Mouse (Mus musculus): ENCODE data around the gene Cit. TPM values are rescaled to one million over a fixed set of nuclear protein-coding genes. Genes with fewer than 3 reads are reported as not detected.
A peak's percentile ranks its signal among the peaks of the same experiment; 100 is the strongest.
"Not testable (repeated sequence)": the region's sequence is repeated elsewhere in the genome, so short reads cannot be mapped to it uniquely, and the experiment has no call there.

The Cit gene
- polyA plus RNA-seq, 1 experiment from 2014 or later, result 30.7 TPM

GRCm38 (mm10) chr5:115821910-115822309 is 23.2 kb upstream of the Cit start:
- ATAC-seq (ENCODE audit: insufficient number of reproducible peaks, low FRiP score, low TSS enrichment, low read depth), result no peak
- 94% methylated on average over 7 of the region's 7 CpGs for WGBS

GRCm38 (mm10) chr5:115832754-115833153 is 12.3 kb upstream of the Cit start:
- no peak overlapping the region for H3K4me3 ChIP-seq (ENCODE audit: low read depth, low read length)
- no peaks in the 10 kb centered on the region for H3K36me3 ChIP-seq (ENCODE audit: control insufficient read depth, insufficient read depth, low read length)
- DNase-seq (ENCODE audit: low spot score) (no peak), ATAC-seq (ENCODE audit: insufficient number of reproducible peaks, low FRiP score, low TSS enrichment, low read depth) (no peak)
- H3K27ac ChIP-seq (replicated peaks; ENCODE audit: low read depth, low read length), result no peak overlapping the region
- 91% methylated on average over 2 of the region's 2 CpGs for WGBS
- no peaks in the 10 kb centered on the region for H3K27me3 ChIP-seq (ENCODE audit: control insufficient read depth, insufficient read depth, low read length)
- 0 out of 2 replicates have a peak, but pooled peaks cover 3% of the 10 kb centered on the region for H3K9me3 ChIP-seq (ENCODE audit: control insufficient read depth, low read length)
- H3K4me1 ChIP-seq (ENCODE audit: control insufficient read depth, insufficient read depth, low read length), result no peaks in the 10 kb centered on the region
- no peak overlapping the region for H3K4me2 ChIP-seq (ENCODE audit: low read depth, severe bottlenecking)
- no peak overlapping the region for H3K9ac ChIP-seq (ENCODE audit: low read length)

More at GRCm38 (mm10) chr5:115821910-115822309, 23.2 kb upstream of the Cit start:
- Histone ChIP-seq H3K4me3 (ENCODE audit: low read depth, low read length) (no peak overlapping the region), H3K9me3 (ENCODE audit: control insufficient read depth, low read length) (no peaks in the 10 kb centered on the region), H3K4me1 (ENCODE audit: control insufficient read depth, insufficient read depth, low read length) (no peaks in the 10 kb centered on the region), H3K9ac (ENCODE audit: low read length) (no peak overlapping the region), H3K36me3 (ENCODE audit: control insufficient read depth, insufficient read depth, low read length) (no peaks in the 10 kb centered on the region), H3K27me3 (ENCODE audit: control insufficient read depth, insufficient read depth, low read length) (no peaks in the 10 kb centered on the region), H3K4me2 (ENCODE audit: low read depth, severe bottlenecking) (no peak overlapping the region), H3K27ac (replicated peaks; ENCODE audit: low read depth, low read length) (no peak overlapping the region)
- DNase-seq (ENCODE audit: low spot score), result no peak

GRCm38 (mm10) chr5:115833806-115834205 is 11.3 kb upstream of the Cit start:
- H3K4me2 ChIP-seq (ENCODE audit: low read depth, severe bottlenecking), result not testable (repeated sequence)

GRCm38 (mm10) chr5:115835291-115835690 is 9.8 kb upstream of the Cit start:
- ATAC-seq (ENCODE audit: insufficient number of reproducible peaks, low FRiP score, low TSS enrichment, low read depth) (no peak), DNase-seq (ENCODE audit: low spot score) (no peak)
- Histone ChIP-seq H3K27ac (replicated peaks; ENCODE audit: low read depth, low read length) (no peak overlapping the region), H3K27me3 (ENCODE audit: control insufficient read depth, insufficient read depth, low read length) (no peaks in the 10 kb centered on the region), H3K4me3 (ENCODE audit: low read depth, low read length) (no peak overlapping the region), H3K9ac (ENCODE audit: low read length) (no peak overlapping the region), H3K36me3 (ENCODE audit: control insufficient read depth, insufficient read depth, low read length) (no peaks in the 10 kb centered on the region), H3K4me2 (ENCODE audit: low read depth, severe bottlenecking) (no peak overlapping the region), H3K9me3 (ENCODE audit: control insufficient read depth, low read length) (0 out of 2 replicates have a peak, but pooled peaks cover 3% of the 10 kb centered on the region), H3K4me1 (ENCODE audit: control insufficient read depth, insufficient read depth, low read length) (no peaks in the 10 kb centered on the region)
- 67% methylated on average over 7 of the region's 7 CpGs for WGBS

More at GRCm38 (mm10) chr5:115833806-115834205, 11.3 kb upstream of the Cit start:
- not testable (repeated sequence) for H3K4me3 ChIP-seq (ENCODE audit: low read depth, low read length); H3K4me1 ChIP-seq (ENCODE audit: control insufficient read depth, insufficient read depth, low read length); H3K36me3 ChIP-seq (ENCODE audit: control insufficient read depth, insufficient read depth, low read length); H3K9ac ChIP-seq (ENCODE audit: low read length); H3K9me3 ChIP-seq (ENCODE audit: control insufficient read depth, low read length); H3K27ac ChIP-seq (replicated peaks; ENCODE audit: low read depth, low read length); ATAC-seq (ENCODE audit: insufficient number of reproducible peaks, low FRiP score, low TSS enrichment, low read depth); H3K27me3 ChIP-seq (ENCODE audit: control insufficient read depth, insufficient read depth, low read length); DNase-seq (ENCODE audit: low spot score)

- 92% methylated on average over 6 of the region's 6 CpGs for WGBS
- Histone ChIP-seq H3K27ac (replicated peaks; ENCODE audit: low read depth, low read length) (no peak overlapping the region), H3K9ac (ENCODE audit: low read length) (no peak overlapping the region), H3K27me3 (ENCODE audit: control insufficient read depth, insufficient read depth, low read length) (no peaks in the 10 kb centered on the region), H3K9me3 (ENCODE audit: control insufficient read depth, low read length) (no peaks in the 10 kb centered on the region), H3K4me2 (ENCODE audit: low read depth, severe bottlenecking) (no peak overlapping the region), H3K36me3 (ENCODE audit: control insufficient read depth, insufficient read depth, low read length) (no peaks in the 10 kb centered on the region), H3K4me1 (ENCODE audit: control insufficient read depth, insufficient read depth, low read length) (no peaks in the 10 kb centered on the region), H3K4me3 (ENCODE audit: low read depth, low read length) (no peak overlapping the region)
- ATAC-seq (ENCODE audit: insufficient number of reproducible peaks, low FRiP score, low TSS enrichment, low read depth) (no peak), DNase-seq (ENCODE audit: low spot score) (no peak)
Measured at GRCm38 (mm10) chr5:115838059-115838458, 7.0 kb upstream of the Cit start.

- H3K9me3 ChIP-seq (ENCODE audit: control insufficient read depth, low read length), result no peaks in the 10 kb centered on the region
- ATAC-seq (ENCODE audit: insufficient number of reproducible peaks, low FRiP score, low TSS enrichment, low read depth), result no peak
- 83% methylated on average over 5 of the region's 5 CpGs for WGBS
- H3K36me3 ChIP-seq (ENCODE audit: control insufficient read depth, insufficient read depth, low read length), result no peaks in the 10 kb centered on the region
- H3K4me2 ChIP-seq (ENCODE audit: low read depth, severe bottlenecking), result no peak overlapping the region
- no peak for DNase-seq (ENCODE audit: low spot score)
- H3K4me1 ChIP-seq (ENCODE audit: control insufficient read depth, insufficient read depth, low read length), result peaks cover under 1% of the 10 kb centered on the region; the same call in 1 of the 2 replicates
- H3K27ac ChIP-seq (replicated peaks; ENCODE audit: low read depth, low read length), result no peak overlapping the region
- H3K27me3 ChIP-seq (ENCODE audit: control insufficient read depth, insufficient read depth, low read length), result no peaks in the 10 kb centered on the region
- H3K9ac ChIP-seq (ENCODE audit: low read length), result no peak overlapping the region
- no peak overlapping the region for H3K4me3 ChIP-seq (ENCODE audit: low read depth, low read length)
Measured at GRCm38 (mm10) chr5:115840453-115840852, 4.6 kb upstream of the Cit start.

GRCm38 (mm10) chr5:115840946-115841775 is 3.9 kb upstream of the Cit start:
- H3K9ac ChIP-seq (ENCODE audit: low read length), result no peak overlapping the region
- no peaks in the 10 kb centered on the region for H3K27me3 ChIP-seq (ENCODE audit: control insufficient read depth, insufficient read depth, low read length)
- no peaks in the 10 kb centered on the region for H3K36me3 ChIP-seq (ENCODE audit: control insufficient read depth, insufficient read depth, low read length)
- H3K4me1 ChIP-seq (ENCODE audit: control insufficient read depth, insufficient read depth, low read length), result peaks cover 5% of the 10 kb centered on the region; the same call in 1 of the 2 replicates
- no peak overlapping the region for H3K4me2 ChIP-seq (ENCODE audit: low read depth, severe bottlenecking)
- no peaks in the 10 kb centered on the region for H3K9me3 ChIP-seq (ENCODE audit: control insufficient read depth, low read length)
- ATAC-seq (ENCODE audit: insufficient number of reproducible peaks, low FRiP score, low TSS enrichment, low read depth), result no peak
- DNase-seq (ENCODE audit: low spot score), result no peak
- no peak overlapping the region for H3K27ac ChIP-seq (replicated peaks; ENCODE audit: low read depth, low read length)
- WGBS, result 79% methylated on average over 12 of the region's 12 CpGs
- H3K4me3 ChIP-seq (ENCODE audit: low read depth, low read length), result no peak overlapping the region

GRCm38 (mm10) chr5:115844368-115844765 is 711 bp upstream of the Cit start:
- 5% methylated on average over 12 of the region's 12 CpGs for WGBS
- Histone ChIP-seq H3K36me3 (ENCODE audit: control insufficient read depth, insufficient read depth, low read length) (peaks cover 9% of the 10 kb centered on the region; the same call in 1 of the 2 replicates), H3K27ac (replicated peaks; ENCODE audit: low read depth, low read length) (no peak overlapping the region)

More at GRCm38 (mm10) chr5:115844368-115844765, 711 bp upstream of the Cit start:
- Histone ChIP-seq H3K4me1 (ENCODE audit: control insufficient read depth, insufficient read depth, low read length) (peaks cover 5% of the 10 kb centered on the region; the same call in 1 of the 2 replicates), H3K4me2 (ENCODE audit: low read depth, severe bottlenecking) (peak overlapping the region; percentile 87), H3K4me3 (ENCODE audit: low read depth, low read length) (peak overlapping the region; percentile 91), H3K27me3 (ENCODE audit: control insufficient read depth, insufficient read depth, low read length) (no peaks in the 10 kb centered on the region), H3K9me3 (ENCODE audit: control insufficient read depth, low read length) (no peaks in the 10 kb centered on the region), H3K9ac (ENCODE audit: low read length) (peak overlapping the region; percentile 50)
- ATAC-seq (ENCODE audit: insufficient number of reproducible peaks, low FRiP score, low TSS enrichment, low read depth) (no peak), DNase-seq (ENCODE audit: low spot score) (no peak)

Data from limb, embryonic 11.5 days (tissue).